Mouse (Mus musculus) midbrain, embryonic 12.5 days (tissue): ENCODE data around the gene Ankrd13a. TPM values are rescaled to one million over a fixed set of nuclear protein-coding genes. Genes with fewer than 3 reads are reported as not detected.
A peak's percentile ranks its signal among the peaks of the same experiment; 100 is the strongest.
"Not testable (repeated sequence)": the region's sequence is repeated elsewhere in the genome, so short reads cannot be mapped to it uniquely, and the experiment has no call there.

Experiments used
- ATAC-seq: fragments of 200-750 bp; cut with Nextera tagmentation; 2 replicates; pipeline ENCODE4 v1.8.0; 2017; ENCODE audit warnings: low read depth, moderate TSS enrichment, moderate library complexity; ENCODE audit not compliant: low FRiP score
- H3K27ac ChIP-seq: fragments of 300-500 bp; sonication (generic); replicated peaks from 2 replicates; pipeline ENCODE4 v1.5.1; 2016; ENCODE audit warnings: mild to moderate bottlenecking
- H3K27me3 ChIP-seq: fragments of 300-500 bp; sonication (generic); 2 replicates; pipeline ENCODE4 v1.6.1; 2016; ENCODE audit warnings: mild to moderate bottlenecking
- H3K36me3 ChIP-seq: fragments of 300-500 bp; sonication (generic); 2 replicates; pipeline ENCODE4 v1.6.1; 2016
- H3K4me1 ChIP-seq: fragments of 300-500 bp; sonication (generic); 2 replicates; pipeline ENCODE4 v1.6.1; 2016
- H3K4me2 ChIP-seq: fragments of 300-500 bp; sonication (generic); replicated peaks from 2 replicates; pipeline ENCODE4 v1.6.1; 2016; ENCODE audit warnings: mild to moderate bottlenecking, moderate library complexity
- H3K4me3 ChIP-seq: fragments of 300-500 bp; sonication (generic); 2 replicates; pipeline ENCODE4 v1.5.1; 2016; ENCODE audit warnings: mild to moderate bottlenecking
- H3K9ac ChIP-seq: fragments of 300-500 bp; sonication (generic); replicated peaks from 2 replicates; pipeline ENCODE4 v1.6.1; 2016; ENCODE audit warnings: mild to moderate bottlenecking, moderate library complexity
- H3K9me3 ChIP-seq: fragments of 300-500 bp; sonication (generic); 2 replicates; pipeline ENCODE4 v1.6.1; 2016; ENCODE audit warnings: mild to moderate bottlenecking
- WGBS: fragments of 180-500 bp; shearing (Covaris S2); methylation state at CpG from one replicate; pipeline ENCODE4 v1.1.7; 2016; 5-methylcytosine and 5-hydroxymethylcytosine counted together
- microRNA-seq: library from miRNA; unstranded; fragments of <30 nt; microRNA quantifications from one replicate; pipeline ENCODE4, GENCODE M21; 2017
- polyA plus RNA-seq: library from polyadenylated mRNA; unstranded; fragments of >200 nt; fragmentation: Nextera tagmentation; extraction: Ambion mirVana; gene quantifications from 2 replicates; pipeline ENCODE4 v1.2.1, GENCODE M21; 2016

The Ankrd13a gene
- polyA plus RNA-seq, 1 experiment from 2014 or later, result 71.1 TPM

GRCm38 (mm10) chr5:114853364-114853763, 78.9 kb downstream of the Ankrd13a start, which contains the start of gene 4930519G04Rik:
TSS of gene 4930519G04Rik (plus strand) at chr5:114853664.
- WGBS, result 86% methylated on average over 3 of the region's 5 CpGs

More at GRCm38 (mm10) chr5:114853364-114853763, 78.9 kb downstream of the Ankrd13a start, which contains the start of gene 4930519G04Rik:
- H3K36me3 ChIP-seq, H3K27me3 ChIP-seq, H3K9me3 ChIP-seq, H3K4me1 ChIP-seq, H3K9ac ChIP-seq, ATAC-seq, H3K4me3 ChIP-seq, H3K27ac ChIP-seq, H3K4me2 ChIP-seq: not testable (repeated sequence)

Small RNAs within 50 kb of the gene (microRNA-seq; reads per million reads assigned to microRNA genes)
- 9.5 reads per million, percentile 26 among the genes with 10 or more reads in this experiment for gene Mir6240

Other genes starting within 250 kb of the Ankrd13a start
- gene Fam222a, start 206.7 kb upstream of the Ankrd13a start, polyA plus RNA-seq, result 9.4 and 10.2 TPM in 2 replicates
- gene Trpv4, start 116.3 kb upstream of the Ankrd13a start, polyA plus RNA-seq, result 0.20 and 0.69 TPM in 2 replicates
- gene Gltp, start 83.7 kb upstream of the Ankrd13a start, polyA plus RNA-seq, result 60.6 and 62.0 TPM in 2 replicates
- 21.5 and 24.6 TPM in 2 replicates for gene Tchp, start 66.9 kb upstream of the Ankrd13a start, polyA plus RNA-seq
- 48.4 and 52.6 TPM in 2 replicates for gene Git2, start 840 bp downstream of the Ankrd13a start, polyA plus RNA-seq
- gene 1500011B03Rik, start 48.8 kb downstream of the Ankrd13a start, polyA plus RNA-seq, result 154 and 167 TPM in 2 replicates
- not detected in 2 replicates for gene 4930519G04Rik, start 79.0 kb downstream of the Ankrd13a start, polyA plus RNA-seq
- 0.47 and 0.71 TPM in 2 replicates for gene Gm9936, start 84.0 kb downstream of the Ankrd13a start, polyA plus RNA-seq
- gene Oasl2, start 122.3 kb downstream of the Ankrd13a start, polyA plus RNA-seq, result 1.4 and 2.0 TPM in 2 replicates
- 0.19 TPM in 1 of 2 replicates, not detected in the other for gene Oasl1, start 148.6 kb downstream of the Ankrd13a start, polyA plus RNA-seq
- 62.9 and 63.1 TPM in 2 replicates for gene 2210016L21Rik, start 167.5 kb downstream of the Ankrd13a start, polyA plus RNA-seq
- 0.05 and 0.07 TPM in 2 replicates for gene Hnf1a, start 196.4 kb downstream of the Ankrd13a start, polyA plus RNA-seq
- gene Sppl3, start 236.5 kb downstream of the Ankrd13a start, polyA plus RNA-seq, result 16.6 and 17.0 TPM in 2 replicates